ENCODE assay signal across 19 mouse cellular contexts in the genomic region with DNA sequence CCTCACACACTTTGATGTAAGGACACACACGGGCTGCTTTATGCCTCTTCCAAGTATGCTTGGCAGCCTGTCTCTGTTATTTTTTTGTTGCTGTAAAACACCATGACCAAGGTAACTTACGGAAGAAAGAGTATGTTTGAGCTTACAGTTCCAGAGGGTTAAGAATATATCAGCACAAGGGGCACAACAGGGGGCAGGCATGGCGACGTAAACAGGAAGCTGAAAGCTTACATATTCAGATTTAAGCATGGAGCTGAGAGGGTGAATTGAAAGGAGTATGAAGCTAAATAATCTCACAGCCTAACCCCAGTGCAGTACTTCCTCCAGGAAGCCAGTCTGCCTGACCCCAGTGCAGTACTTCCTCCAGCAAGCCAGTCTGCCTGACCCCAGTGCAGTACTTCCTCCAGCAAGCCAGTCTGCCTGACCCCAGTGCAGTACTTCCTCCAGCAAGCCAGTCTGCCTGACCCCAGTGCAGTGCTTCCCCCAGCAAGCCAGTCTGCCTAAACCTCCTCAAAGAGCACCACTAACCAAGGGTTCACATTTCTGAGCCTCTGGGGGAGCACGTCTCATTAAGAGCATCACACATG. TPM values are rescaled to one million over a fixed set of nuclear protein-coding genes. Genes with fewer than 3 reads are reported as not detected.
A peak's percentile ranks its signal among the peaks of the same experiment; 100 is the strongest.
DNase-seq lines count a peak whose midpoint lies in the region; ATAC-seq and TF ChIP-seq lines count a peak whose summit lies in the region.
"Had no signal": no experiment of that assay in that cellular context is flagged by ENCODE, and none has a peak within 500 bp of the region (broad histone marks: within the 10 kb centered on the region; RNA-seq: fewer than 3 reads in every experiment).

No protein-coding gene starts in this region.

- no peak for TF ChIP-seq CTCF in liver, embryonic 14.5 days (IDR thresholded peaks at IDR 0.05; ENCODE audit: low read depth)

- WGBS in liver, embryonic 14.5 days (ENCODE audit: insufficient replicate concordance): 50% methylated on average over 5 of the region's 5 CpGs
- WGBS in forebrain, embryonic 12.5 days: 63% methylated on average over 5 of the region's 5 CpGs

- ATAC-seq in liver, embryonic 14.5 days (ENCODE audit: insufficient read depth): peak; percentile 43
- peak; percentile 26 for ATAC-seq in CD4-positive, CD25-positive, alpha-beta regulatory T cell, adult 4 months
- peak; percentile 97 for ATAC-seq in megakaryocyte, adult 5-6 weeks (ENCODE audit: poor library complexity, severe bottlenecking)
- ATAC-seq in forebrain, embryonic 12.5 days (ENCODE audit: low FRiP score): no peak
- ATAC-seq: forebrain, embryonic 15.5 days; hindbrain, postnatal 0 days had no signal

- no peak overlapping the region for H3K4me2 ChIP-seq in liver, embryonic 14.5 days (ENCODE audit: low read depth)
- no peak overlapping the region for H3K4me2 ChIP-seq in forebrain, embryonic 12.5 days
- H3K4me2 ChIP-seq: forebrain, embryonic 15.5 days; heart, embryonic 15.5 days; liver, embryonic 13.5 days; neural tube, embryonic 12.5 days had no signal

- no peak for TF ChIP-seq EP300 in liver, embryonic 14.5 days (IDR thresholded peaks at IDR 0.05; ENCODE audit: low read depth)

- H3K4me1 ChIP-seq in liver, embryonic 14.5 days (replicated peaks; ENCODE audit: control insufficient read depth in 2 of 2, insufficient read depth in 2 of 2, low read length in 1 of 2): 0 out of 4 replicates have a peak, but pooled peaks cover 0 to 3% of the 10 kb centered on the region in 2 experiments
- H3K4me1 ChIP-seq in forebrain, embryonic 12.5 days: no peaks in the 10 kb centered on the region
- H3K4me1 ChIP-seq: forebrain, embryonic 15.5 days; neural tube, embryonic 12.5 days had no signal

- no peak overlapping the region for H3K4me3 ChIP-seq in liver, embryonic 14.5 days (ENCODE audit: insufficient read depth in 1 of 2, low read depth in 2 of 2, low read length in 2 of 2)
- H3K4me3 ChIP-seq in forebrain, embryonic 12.5 days (replicated peaks): no peak overlapping the region
- H3K4me3 ChIP-seq: forebrain, embryonic 15.5 days; heart, embryonic 15.5 days; left cerebral cortex, adult 2 months; liver, embryonic 13.5 days; neural tube, embryonic 12.5 days had no signal

- H3K27me3 ChIP-seq in liver, embryonic 14.5 days (ENCODE audit: control insufficient read depth, insufficient read depth, low read length): no peaks in the 10 kb centered on the region
- no peaks in the 10 kb centered on the region for H3K27me3 ChIP-seq in forebrain, embryonic 12.5 days
- H3K27me3 ChIP-seq: forebrain, embryonic 15.5 days; heart, embryonic 15.5 days; liver, embryonic 13.5 days; neural tube, embryonic 12.5 days had no signal

- H3K27ac ChIP-seq in liver, embryonic 14.5 days: no peak overlapping the region
- H3K27ac ChIP-seq in forebrain, embryonic 12.5 days: no peak overlapping the region
- H3K27ac ChIP-seq: forebrain, embryonic 15.5 days; heart, embryonic 15.5 days; hindbrain, postnatal 0 days; left cerebral cortex, adult 2 months; liver, embryonic 13.5 days; neural tube, embryonic 12.5 days had no signal

- H3K36me3 ChIP-seq in liver, embryonic 14.5 days (replicated peaks; ENCODE audit: control insufficient read depth, insufficient read depth, low read depth): no peaks in the 10 kb centered on the region
- no peaks in the 10 kb centered on the region for H3K36me3 ChIP-seq in forebrain, embryonic 12.5 days (replicated peaks)
- H3K36me3 ChIP-seq: forebrain, embryonic 15.5 days; heart, embryonic 15.5 days; liver, embryonic 13.5 days; neural tube, embryonic 12.5 days had no signal

- no peak overlapping the region for H3K9ac ChIP-seq in liver, embryonic 14.5 days (replicated peaks)
- no peak overlapping the region for H3K9ac ChIP-seq in forebrain, embryonic 12.5 days
- H3K9ac ChIP-seq: forebrain, embryonic 15.5 days; heart, embryonic 15.5 days; liver, embryonic 13.5 days; neural tube, embryonic 12.5 days had no signal

- no peaks in the 10 kb centered on the region for H3K9me3 ChIP-seq in liver, embryonic 14.5 days (ENCODE audit: control insufficient read depth, low read length)
- no peaks in the 10 kb centered on the region for H3K9me3 ChIP-seq in forebrain, embryonic 12.5 days
- H3K9me3 ChIP-seq: forebrain, embryonic 15.5 days; heart, embryonic 15.5 days; liver, embryonic 13.5 days; neural tube, embryonic 12.5 days had no signal

- no peak for DNase-seq in liver, embryonic 14.5 days (ENCODE audit: low read depth in 3 of 3, low spot score in 3 of 3)
- no peak for DNase-seq in liver
- peak; percentile 46 for DNase-seq in ZHBTc4 (ENCODE audit: low read depth, low spot score)
- DNase-seq in cerebellum, postnatal 36 days: no peak
- no peak for DNase-seq in c-Kit-positive CD71-positive TER-119-positive erythroid progenitor cells, embryonic 14.5 days (ENCODE audit: low spot score)
- DNase-seq: gastrocnemius, postnatal 25 days; kidney, postnatal 25 days; liver, embryonic 13.5 days; midbrain, embryonic 14.5 days; retina, postnatal 1 day; thymus, adult 2 months had no signal

RNA-seq across cellular contexts. Expression of gene Arrdc3, which starts 49.7 kb away (rescaled TPM):
- 6.4 and 7.4 TPM in 2 replicates for polyA plus RNA-seq in liver, embryonic 14.5 days (2012; rRNA removed)
- 13.1 and 16.5 TPM in 2 replicates for polyA plus RNA-seq in liver, embryonic 14.5 days (2014; fragmentation: Nextera tagmentation; extraction: Ambion mirVana)
- polyA plus RNA-seq in CD4-positive, CD25-positive, alpha-beta regulatory T cell, adult 4 months (2017; shearing (Covaris generic)): 10 to 100 TPM in 1 of 2 experiments, 1 to 10 TPM in 1; 6.8 to 14.6 TPM
- total RNA-seq in megakaryocyte, adult 5-6 weeks (2015): 44.1 and 57.6 TPM in 2 replicates
- 70.0 and 72.3 TPM in 2 replicates for total RNA-seq in megakaryocyte, adult 5-6 weeks (2017)
- polyA plus RNA-seq in forebrain, embryonic 12.5 days (2016; fragmentation: Nextera tagmentation; extraction: Ambion mirVana): 62.1 and 76.5 TPM in 2 replicates
